Mouse (Mus musculus): ENCODE results near the gene Wdr64.

Gene Wdr64

DNA sequence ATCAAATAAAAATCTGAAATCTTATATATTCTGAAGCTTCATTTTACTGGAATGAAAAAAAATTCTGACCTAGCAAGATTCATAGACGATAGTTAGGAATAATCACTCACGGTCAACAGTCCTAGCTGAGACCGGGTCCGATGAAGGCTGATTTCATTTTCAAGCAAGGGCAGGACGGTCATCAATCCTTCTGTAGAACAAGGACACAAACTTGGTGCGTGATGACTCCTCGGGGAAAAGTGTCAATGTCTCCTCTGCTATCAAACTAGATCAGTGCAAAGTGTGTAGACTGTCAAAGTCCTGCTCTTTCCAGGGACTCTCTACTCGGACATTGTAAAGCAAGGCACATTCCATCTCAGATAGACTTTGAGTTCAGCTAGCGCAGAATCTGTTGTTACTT is 18.4 kb downstream of the Wdr64 start:
- in situ Hi-C loops (cut with MboI): no loop called here

DNA sequence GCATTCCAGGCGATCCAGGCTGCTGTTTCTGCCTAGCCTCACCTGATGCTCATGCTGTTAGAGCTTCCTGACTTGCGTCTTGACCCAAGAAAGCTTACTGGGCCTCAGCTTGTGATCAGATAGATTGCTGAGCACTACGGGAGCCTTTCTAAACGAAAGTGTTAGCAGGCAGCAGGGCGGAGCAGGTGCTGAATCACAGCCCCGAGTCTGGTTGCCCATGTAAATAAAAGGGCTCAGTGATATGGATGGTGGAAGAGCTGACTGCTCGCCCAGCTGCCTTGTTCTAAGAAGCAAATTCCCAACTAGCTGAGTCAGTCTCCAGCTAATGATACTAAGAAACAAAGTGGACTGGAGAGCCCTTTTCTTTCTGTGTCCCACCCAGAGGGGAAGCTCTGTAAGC is 27.4 kb downstream of the Wdr64 start:
- in situ Hi-C loops (cut with MboI): no loop called here

DNA sequence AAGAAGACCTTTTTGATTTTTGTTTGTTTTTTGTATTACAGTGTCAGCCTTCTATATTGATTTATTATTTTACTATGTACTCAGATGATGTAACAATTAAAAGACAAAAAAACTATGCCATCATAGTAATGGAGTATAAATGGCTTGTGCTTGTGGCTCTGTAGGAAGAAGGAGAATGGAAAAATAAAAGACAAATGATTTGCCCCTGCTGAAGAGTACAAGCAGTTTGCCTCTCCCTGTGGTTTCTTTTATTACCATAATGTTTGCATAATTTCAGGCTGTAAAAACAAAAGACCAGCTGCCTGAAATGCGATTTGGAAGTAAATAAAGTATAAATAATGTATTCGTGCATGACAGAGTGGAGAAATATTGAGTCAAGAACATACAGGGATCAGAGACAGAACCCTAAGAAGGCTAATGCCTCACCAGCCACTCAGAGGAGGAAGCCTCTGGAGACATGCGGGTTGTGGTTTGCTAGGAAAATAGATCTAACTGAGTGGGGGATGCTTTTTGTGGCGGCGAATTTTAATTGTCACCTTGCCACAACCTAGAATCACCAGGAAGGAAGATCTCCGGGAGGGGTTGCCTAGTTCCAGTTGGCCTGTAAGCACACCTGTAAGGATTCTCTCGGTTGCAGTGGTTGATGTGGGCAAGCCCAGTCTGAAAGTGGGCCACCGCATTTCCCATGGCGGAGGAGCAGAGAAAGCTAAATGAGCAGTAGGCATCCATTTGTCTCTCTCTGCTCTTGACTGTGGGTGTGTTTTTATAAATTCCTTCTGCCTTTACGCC is 56.4 kb downstream of the Wdr64 start:
- in situ Hi-C loops (cut with MboI): no loop called here

DNA sequence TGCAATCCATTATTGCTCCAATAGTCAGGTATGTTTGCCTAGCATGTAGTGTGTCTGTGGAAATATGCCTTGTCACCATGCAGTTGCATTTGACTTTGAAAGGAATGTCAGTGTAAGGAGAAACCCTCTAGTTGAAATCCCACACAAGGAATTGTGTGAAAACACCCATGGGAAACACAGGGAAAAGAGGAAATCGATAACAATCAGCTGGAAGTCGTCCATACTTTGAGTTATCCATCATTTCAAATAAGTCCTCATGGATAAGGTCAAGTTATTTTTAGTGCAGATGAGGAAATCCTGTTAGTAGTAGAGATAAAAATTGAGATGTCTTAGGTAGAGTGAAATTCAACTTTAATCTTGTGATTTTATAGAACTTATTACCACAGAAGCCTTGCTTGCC is 96.3 kb downstream of the Wdr64 start:
- in situ Hi-C loops (cut with MboI): no loop called here

DNA sequence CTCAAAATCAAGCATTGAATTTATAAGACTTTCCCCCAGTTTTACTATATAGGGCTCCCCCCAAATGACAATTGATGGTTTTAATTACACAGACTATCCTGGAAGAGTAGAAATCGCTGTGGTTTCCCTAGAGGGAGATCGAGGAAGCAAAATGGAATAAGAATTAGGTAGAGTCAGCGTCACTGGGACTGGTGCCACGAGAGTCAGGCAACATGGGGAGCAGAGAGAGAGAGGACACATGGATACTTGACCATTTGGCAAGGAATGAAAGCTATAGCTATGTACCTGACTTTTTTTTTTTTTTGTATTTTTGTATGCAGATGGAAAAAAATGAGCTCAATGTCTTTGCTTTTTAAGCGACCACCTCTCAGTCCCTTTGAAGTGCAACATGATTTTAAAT is 110.0 kb downstream of the Wdr64 start:
- in situ Hi-C loops (cut with MboI): no loop called here

DNA sequence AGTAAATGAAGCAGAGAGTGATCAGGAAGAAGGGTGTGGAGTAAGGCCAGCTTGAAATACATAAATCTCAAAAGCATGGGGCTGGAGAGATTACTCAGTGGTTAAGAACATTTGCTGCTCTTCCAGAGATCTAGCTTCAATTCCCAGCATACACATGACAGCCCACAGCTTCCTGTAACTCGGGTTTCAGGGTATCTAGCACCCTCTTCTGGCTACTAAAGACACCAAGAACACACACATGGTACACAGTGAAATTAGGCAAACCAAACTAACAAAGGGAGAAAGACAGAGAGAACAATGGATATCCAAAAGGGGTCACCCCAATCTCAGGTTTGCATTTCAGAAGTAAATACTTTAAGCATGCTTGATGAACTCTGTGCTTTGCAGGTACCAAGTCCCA is 113.2 kb downstream of the Wdr64 start:
- in situ Hi-C loops (cut with MboI): no loop called here

DNA sequence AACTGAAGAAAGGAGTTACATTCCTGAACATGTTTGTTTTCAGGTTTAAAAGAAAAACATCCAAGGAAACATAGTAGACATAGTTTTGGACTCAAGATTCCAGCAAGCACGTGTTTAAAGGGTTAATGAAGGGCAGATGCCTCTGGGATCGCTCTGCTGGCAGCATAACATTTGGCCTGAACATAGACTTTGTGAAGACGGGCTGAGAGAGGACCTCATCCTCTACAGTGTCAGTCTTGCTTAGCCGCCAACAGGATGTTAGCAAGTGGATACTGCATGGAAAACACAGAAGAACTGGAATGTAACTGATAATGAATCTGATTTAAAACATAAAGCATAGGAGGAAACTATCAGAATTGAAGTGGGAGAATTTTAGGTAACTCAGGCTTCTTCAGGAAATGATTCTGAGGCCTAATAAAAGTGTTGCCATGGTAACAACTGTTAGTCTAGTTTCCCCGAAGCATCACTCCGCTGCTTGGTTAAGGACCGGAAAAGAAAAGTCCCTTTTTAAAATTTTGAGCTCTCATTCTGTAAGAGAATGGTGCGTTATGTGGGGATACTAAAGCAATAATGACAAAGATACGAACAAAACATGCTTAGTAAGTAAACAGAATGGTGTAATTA is 125.5 kb downstream of the Wdr64 start:
- in situ Hi-C loops (cut with MboI): no loop called here

DNA sequence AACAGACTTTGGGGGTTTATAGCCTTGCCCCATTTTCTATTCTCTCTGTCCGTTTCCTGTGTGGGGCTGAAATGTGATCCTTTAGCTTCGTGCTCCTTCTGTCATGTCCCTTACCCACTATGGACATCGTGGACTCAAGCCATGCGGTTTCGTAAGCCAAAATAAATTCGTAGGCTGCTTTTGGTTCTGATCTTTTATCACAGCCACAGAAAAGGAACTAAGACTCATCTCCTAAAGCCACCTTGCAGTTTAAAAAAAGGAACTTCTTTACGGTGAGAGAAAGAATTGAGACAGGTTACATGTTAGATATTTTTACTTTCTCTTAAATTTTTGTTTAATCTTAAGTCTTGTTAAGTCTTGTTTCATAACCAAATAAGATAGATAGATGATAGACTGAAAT is 130.1 kb downstream of the Wdr64 start:
- in situ Hi-C loops (cut with MboI): no loop called here

DNA sequence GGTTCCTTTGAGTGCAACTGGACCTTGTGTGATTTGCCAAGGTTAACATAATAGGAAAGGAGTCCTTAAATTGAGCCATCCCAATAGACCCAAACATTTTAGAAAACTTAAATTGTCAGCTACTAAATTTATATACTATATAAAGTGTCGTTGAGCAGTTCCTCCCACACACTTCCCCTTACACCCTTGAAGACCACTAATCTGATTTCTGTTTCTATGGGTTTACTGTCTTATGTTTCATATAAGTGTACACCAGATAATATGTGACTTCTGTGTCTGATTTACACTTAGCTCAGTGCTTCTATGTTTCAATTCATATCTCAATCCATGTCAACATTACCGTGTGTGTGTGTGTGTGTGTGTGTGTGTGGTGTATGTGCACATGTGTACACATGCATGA is 130.8 kb downstream of the Wdr64 start:
- in situ Hi-C loops (cut with MboI): no loop called here

DNA sequence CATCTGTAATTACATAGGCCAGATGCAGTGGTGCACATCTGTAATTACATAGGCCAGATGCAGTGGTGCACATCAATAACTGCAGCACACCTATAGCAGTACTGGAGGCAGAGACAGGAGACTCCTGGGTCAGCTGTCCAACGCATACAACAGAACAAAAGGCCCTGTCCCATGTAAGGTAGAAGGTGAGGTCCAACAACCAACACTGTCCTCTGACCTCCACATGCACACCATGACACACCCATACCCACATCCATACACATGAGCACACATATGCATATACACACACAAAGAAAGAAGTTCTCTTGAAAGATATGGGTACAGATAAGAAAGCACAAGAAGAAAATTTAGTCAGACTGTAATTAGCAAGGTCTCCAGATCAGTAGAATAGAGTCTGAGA is 157.1 kb downstream of the Wdr64 start:
- in situ Hi-C loops (cut with MboI): no loop called here
